Mouse (Mus musculus) activated CD4-positive, CD25-positive, alpha-beta regulatory T cell (primary cell): Measurements from ENCODE around the gene Tfap2e. TPM values are rescaled to one million over a fixed set of nuclear protein-coding genes. Genes with fewer than 3 reads are reported as not detected.

ENCODE experiments used
- polyA plus RNA-seq, 2 experiments: library from polyadenylated mRNA; unstranded; fragments of 100-300 nt; shearing (Covaris generic); gene quantifications; one replicate each; pipeline ENCODE4 v1.2.1; 2017

Gene Tfap2e
- polyA plus RNA-seq: not detected

GRCm38 (mm10) chr4:126736001-126736414 lies at the start of gene Tfap2e:
Gene Tfap2e, minus strand, starts transcription at chr4:126736240.

GRCm38 (mm10) chr4:126753268-126754230 lies 17.5 kb upstream of the Tfap2e start, which contains the start of the genes Ncdn and AU040320:
Gene Ncdn, minus strand, starts transcription at chr4:126753438.
Gene AU040320, plus strand, starts transcription at chr4:126753544.

GRCm38 (mm10) chr4:126677054-126678003 lies 58.7 kb downstream of the Tfap2e start, which contains the start of gene Psmb2:
Gene Psmb2, plus strand, starts transcription at chr4:126677630.

Other genes starting within 250 kb of the Tfap2e start
- under 1 TPM; 0.21 to 0.48 TPM for gene Ago4, start 202.8 kb downstream of the Tfap2e start, polyA plus RNA-seq
- 10 to 100 TPM in 1 of 2 experiments, 1 to 10 TPM in 1; 8.4 to 10.6 TPM for gene Clspn, start 179.3 kb downstream of the Tfap2e start, polyA plus RNA-seq
- gene 5730409E04Rik, start 126.4 kb downstream of the Tfap2e start, polyA plus RNA-seq: under 1 TPM; 0.07 to 0.12 TPM
- 100 to 1,000 TPM; 360 to 418 TPM for gene Psmb2, start 58.6 kb downstream of the Tfap2e start, polyA plus RNA-seq
- 10 to 100 TPM; 35.5 to 44.0 TPM for gene Ncdn, start 17.2 kb upstream of the Tfap2e start, polyA plus RNA-seq
- 10 to 100 TPM; 25.4 to 38.1 TPM for gene AU040320, start 17.3 kb upstream of the Tfap2e start, polyA plus RNA-seq
- gene Zmym4, start 231.9 kb upstream of the Tfap2e start, polyA plus RNA-seq: 10 to 100 TPM; 32.6 to 38.1 TPM